Mouse (Mus musculus) limb, embryonic 13.5 days (tissue): ENCODE data around the gene Micu1. TPM values are rescaled to one million over a fixed set of nuclear protein-coding genes. Genes with fewer than 3 reads are reported as not detected.

Experiments
- ATAC-seq: fragments of 200-750 bp; cut with Nextera tagmentation; 2 replicates; pipeline ENCODE4 v1.8.0; 2017; ENCODE audit warnings: low read depth, moderate number of reproducible peaks, moderate TSS enrichment; ENCODE audit not compliant: low FRiP score
- H3K27ac ChIP-seq: fragments of 300-500 bp; sonication (generic); 2 replicates; pipeline ENCODE4 v1.5.1; 2015; ENCODE audit warnings: inconsistent platforms, mild to moderate bottlenecking, moderate library complexity
- H3K27me3 ChIP-seq: fragments of 300-500 bp; sonication (generic); 2 replicates; pipeline ENCODE4 v1.6.1; 2015; ENCODE audit warnings: mild to moderate bottlenecking, inconsistent platforms
- H3K36me3 ChIP-seq: fragments of 300-500 bp; sonication (generic); 2 replicates; pipeline ENCODE4 v1.6.1; 2015; ENCODE audit warnings: inconsistent platforms, mild to moderate bottlenecking, moderate library complexity
- H3K4me1 ChIP-seq: fragments of 300-500 bp; sonication (generic); 2 replicates; pipeline ENCODE4 v1.6.1; 2015; ENCODE audit warnings: inconsistent platforms
- H3K4me2 ChIP-seq: fragments of 300-500 bp; sonication (generic); replicated peaks from 2 replicates; pipeline ENCODE4 v1.6.1; 2015; ENCODE audit warnings: inconsistent platforms, mild to moderate bottlenecking, moderate library complexity
- H3K4me3 ChIP-seq: fragments of 300-500 bp; sonication (generic); 2 replicates; pipeline ENCODE4 v1.5.1; 2015; ENCODE audit warnings: moderate library complexity, mild to moderate bottlenecking, inconsistent platforms
- H3K9ac ChIP-seq: fragments of 300-500 bp; sonication (generic); 2 replicates; pipeline ENCODE4 v1.6.1; 2015; ENCODE audit warnings: mild to moderate bottlenecking, inconsistent platforms
- H3K9me3 ChIP-seq: fragments of 300-500 bp; sonication (generic); 2 replicates; pipeline ENCODE4 v1.6.1; 2016; ENCODE audit warnings: inconsistent platforms
- WGBS: fragments of 180-500 bp; shearing (Covaris S2); methylation state at CpG from one replicate; pipeline ENCODE4 v1.1.7; 2015; 5-methylcytosine and 5-hydroxymethylcytosine counted together
- polyA plus RNA-seq: library from polyadenylated mRNA; unstranded; fragments of >200 nt; fragmentation: Nextera tagmentation; extraction: Ambion mirVana; gene quantifications from 2 replicates; pipeline ENCODE4 v1.2.1, GENCODE M21; 2015

Micu1 gene
- polyA plus RNA-seq, 1 experiment from 2014 or later = 93.9 TPM

GRCm38 (mm10) chr10:59819146-59819545 is 116.9 kb downstream of the Micu1 start:
- no peaks in the 10 kb centered on the region; the same call in 1 of the 2 replicates for H3K36me3 ChIP-seq
- H3K4me1 ChIP-seq = peaks cover 8% of the 10 kb centered on the region
- H3K4me3 ChIP-seq = no peak overlapping the region
- no peak overlapping the region for H3K4me2 ChIP-seq
- H3K9me3 ChIP-seq = no peaks in the 10 kb centered on the region
- H3K27ac ChIP-seq = no peak overlapping the region
- no peak for ATAC-seq
- 81% methylated on average over 9 of the region's 9 CpGs for WGBS
- no peak overlapping the region for H3K9ac ChIP-seq
- H3K27me3 ChIP-seq = no peaks in the 10 kb centered on the region

GRCm38 (mm10) chr10:59820886-59821285 is 118.6 kb downstream of the Micu1 start:
- no peak overlapping the region for H3K4me3 ChIP-seq
- H3K27ac ChIP-seq = no peak overlapping the region
- 88% methylated on average over 5 of the region's 5 CpGs for WGBS
- no peak for ATAC-seq
- H3K36me3 ChIP-seq = no peaks in the 10 kb centered on the region; the same call in 1 of the 2 replicates
- H3K4me1 ChIP-seq = peaks cover 13% of the 10 kb centered on the region
- no peak overlapping the region for H3K9ac ChIP-seq
- no peaks in the 10 kb centered on the region for H3K9me3 ChIP-seq
- no peaks in the 10 kb centered on the region for H3K27me3 ChIP-seq
- H3K4me2 ChIP-seq = no peak overlapping the region

- Histone ChIP-seq H3K4me1 (peaks cover 8% of the 10 kb centered on the region), H3K27me3 (no peaks in the 10 kb centered on the region), H3K27ac (no peak overlapping the region), H3K9me3 (no peaks in the 10 kb centered on the region), H3K4me3 (no peak overlapping the region), H3K4me2 (no peak overlapping the region), H3K36me3 (no peaks in the 10 kb centered on the region; the same call in 1 of the 2 replicates), H3K9ac (no peak overlapping the region)
- WGBS = 80% methylated on average over 7 of the region's 7 CpGs
- no peak for ATAC-seq
Measured at GRCm38 (mm10) chr10:59821334-59822066, 119.2 kb downstream of the Micu1 start.

- Histone ChIP-seq H3K9me3 (peaks cover 4% of the 10 kb centered on the region; the same call in 1 of the 2 replicates), H3K4me3 (no peak overlapping the region), H3K36me3 (peaks cover 13% of the 10 kb centered on the region), H3K4me2 (no peak overlapping the region), H3K4me1 (0 out of 2 replicates have a peak, but pooled peaks cover 6% of the 10 kb centered on the region), H3K27me3 (no peaks in the 10 kb centered on the region), H3K9ac (no peak overlapping the region), H3K27ac (no peak overlapping the region)
- no peak for ATAC-seq
- 90% methylated on average over 10 of the region's 10 CpGs for WGBS
Measured at GRCm38 (mm10) chr10:59822857-59823256, 120.6 kb downstream of the Micu1 start.

GRCm38 (mm10) chr10:59825137-59825812 is 123.0 kb downstream of the Micu1 start:
- 77% methylated on average over 16 of the region's 16 CpGs for WGBS
- Histone ChIP-seq H3K4me3 (no peak overlapping the region), H3K27me3 (no peaks in the 10 kb centered on the region), H3K36me3 (peaks cover 35% of the 10 kb centered on the region), H3K4me2 (no peak overlapping the region), H3K4me1 (0 out of 2 replicates have a peak, but pooled peaks cover 6% of the 10 kb centered on the region), H3K9me3 (peaks cover 8% of the 10 kb centered on the region; the same call in 1 of the 2 replicates), H3K9ac (no peak overlapping the region), H3K27ac (no peak overlapping the region)
- no peak for ATAC-seq

- H3K9me3 ChIP-seq = peaks cover 8% of the 10 kb centered on the region; the same call in 1 of the 2 replicates
- H3K4me3 ChIP-seq = no peak overlapping the region
- 95% methylated on average over 6 of the region's 6 CpGs for WGBS
- H3K36me3 ChIP-seq = peaks cover 55% of the 10 kb centered on the region
- H3K27me3 ChIP-seq = no peaks in the 10 kb centered on the region
- H3K4me2 ChIP-seq = no peak overlapping the region
- no peak overlapping the region for H3K27ac ChIP-seq
- H3K4me1 ChIP-seq = no peaks in the 10 kb centered on the region
- H3K9ac ChIP-seq = no peak overlapping the region
- no peak for ATAC-seq
Measured at GRCm38 (mm10) chr10:59829886-59830285, 127.6 kb downstream of the Micu1 start.

GRCm38 (mm10) chr10:59831950-59832349 is 129.7 kb downstream of the Micu1 start:
- Histone ChIP-seq H3K4me1 (no peaks in the 10 kb centered on the region), H3K9me3 (peaks cover 8% of the 10 kb centered on the region; the same call in 1 of the 2 replicates), H3K4me2 (no peak overlapping the region), H3K36me3 (peaks cover 51% of the 10 kb centered on the region), H3K27ac (no peak overlapping the region), H3K27me3 (no peaks in the 10 kb centered on the region), H3K4me3 (no peak overlapping the region), H3K9ac (no peak overlapping the region)
- WGBS = 88% methylated on average over 7 of the region's 7 CpGs
- ATAC-seq = no peak

GRCm38 (mm10) chr10:59835301-59836155 is 133.3 kb downstream of the Micu1 start:
- Histone ChIP-seq H3K4me1 (no peaks in the 10 kb centered on the region), H3K4me2 (no peak overlapping the region), H3K27ac (no peak overlapping the region), H3K4me3 (no peak overlapping the region), H3K36me3 (peaks cover 30% of the 10 kb centered on the region), H3K27me3 (no peaks in the 10 kb centered on the region), H3K9me3 (no peaks in the 10 kb centered on the region), H3K9ac (no peak overlapping the region)
- ATAC-seq = no peak
- WGBS = 86% methylated on average over 14 of the region's 14 CpGs

GRCm38 (mm10) chr10:59837490-59837889 is 135.2 kb downstream of the Micu1 start:
- WGBS = 87% methylated on average over 5 of the region's 5 CpGs
- ATAC-seq = no peak
- H3K27ac ChIP-seq = no peak overlapping the region
- no peak overlapping the region for H3K9ac ChIP-seq
- no peak overlapping the region for H3K4me3 ChIP-seq
- no peaks in the 10 kb centered on the region for H3K4me1 ChIP-seq
- no peak overlapping the region for H3K4me2 ChIP-seq
- H3K36me3 ChIP-seq = peaks cover 33% of the 10 kb centered on the region
- no peaks in the 10 kb centered on the region for H3K27me3 ChIP-seq
- no peaks in the 10 kb centered on the region for H3K9me3 ChIP-seq

- Histone ChIP-seq H3K4me2 (no peak overlapping the region), H3K4me1 (peaks cover 14% of the 10 kb centered on the region), H3K4me3 (no peak overlapping the region), H3K9me3 (no peaks in the 10 kb centered on the region), H3K36me3 (peaks cover 25% of the 10 kb centered on the region), H3K27me3 (no peaks in the 10 kb centered on the region), H3K9ac (no peak overlapping the region), H3K27ac (no peak overlapping the region)
- 92% methylated on average over 8 of the region's 8 CpGs for WGBS
- ATAC-seq = no peak
Measured at GRCm38 (mm10) chr10:59841434-59841833, 139.2 kb downstream of the Micu1 start.

GRCm38 (mm10) chr10:59843125-59843524 is 140.8 kb downstream of the Micu1 start:
- H3K9me3 ChIP-seq = no peaks in the 10 kb centered on the region
- H3K4me2 ChIP-seq = no peak overlapping the region
- H3K4me3 ChIP-seq = no peak overlapping the region
- peaks cover 27% of the 10 kb centered on the region for H3K36me3 ChIP-seq
- H3K4me1 ChIP-seq = peaks cover 21% of the 10 kb centered on the region
- WGBS = 37% methylated on average over 5 of the region's 5 CpGs
- no peaks in the 10 kb centered on the region for H3K27me3 ChIP-seq
- no peak overlapping the region for H3K27ac ChIP-seq
- no peak for ATAC-seq
- H3K9ac ChIP-seq = no peak overlapping the region

GRCm38 (mm10) chr10:59844686-59845085 is 142.4 kb downstream of the Micu1 start:
- H3K4me3 ChIP-seq = no peak overlapping the region
- no peak overlapping the region for H3K4me2 ChIP-seq
- H3K27me3 ChIP-seq = no peaks in the 10 kb centered on the region
- ATAC-seq = no peak
- peaks cover 36% of the 10 kb centered on the region for H3K4me1 ChIP-seq
- H3K36me3 ChIP-seq = peaks cover 26% of the 10 kb centered on the region
- no peak overlapping the region for H3K27ac ChIP-seq
- H3K9me3 ChIP-seq = no peaks in the 10 kb centered on the region
- 36% methylated on average over 9 of the region's 9 CpGs for WGBS
- no peak overlapping the region for H3K9ac ChIP-seq
